Mouse (Mus musculus) lung, postnatal 0 days (tissue): ENCODE data around the gene Zfp618.

Source experiments
- CTCF ChIP-seq: IDR thresholded peaks from 2 replicates; pipeline ENCODE4 v1.5.1; 2016; ENCODE audit warnings: antibody characterized with exemption, mild to moderate bottlenecking
- EP300 ChIP-seq: IDR thresholded peaks from 2 replicates; pipeline ENCODE4 v1.6.1; 2016; ENCODE audit warnings: antibody characterized with exemption, mild to moderate bottlenecking, control low read depth

- TF ChIP-seq CTCF (no peak), EP300 (0 out of 2 replicates have a peak, but pooled peaks have one; percentile 16)
Measured at GRCm38 (mm10) chr4:63030157-63030556, 64.8 kb downstream of the Zfp618 start.
